Mouse (Mus musculus) heart, embryonic 11.5 days (tissue): Measurements from ENCODE around the gene Tmcc3. TPM values are rescaled to one million over a fixed set of nuclear protein-coding genes. Genes with fewer than 3 reads are reported as not detected.

ENCODE experiments used
- ATAC-seq: fragments of 200-750 bp; cut with Nextera tagmentation; replicated peaks from 2 replicates; pipeline ENCODE4 v1.8.0; 2017; ENCODE audit warnings: moderate library complexity; ENCODE audit not compliant: insufficient number of reproducible peaks, low FRiP score, low TSS enrichment
- H3K27ac ChIP-seq: fragments of 300-500 bp; sonication (generic); 2 replicates; pipeline ENCODE4 v1.5.1; 2014; ENCODE audit warnings: mild to moderate bottlenecking, low read depth, low read length
- H3K27me3 ChIP-seq: fragments of 300-500 bp; sonication (generic); 2 replicates; pipeline ENCODE4 v1.6.1; 2014; ENCODE audit warnings: mild to moderate bottlenecking, low read length, mixed read lengths; ENCODE audit not compliant: control insufficient read depth, insufficient read depth
- H3K36me3 ChIP-seq: fragments of 300-500 bp; sonication (generic); 2 replicates; pipeline ENCODE4 v1.6.1; 2014; ENCODE audit warnings: mild to moderate bottlenecking, low read length, moderate library complexity, mixed read lengths; ENCODE audit not compliant: control insufficient read depth, insufficient read depth
- H3K4me1 ChIP-seq: fragments of 300-500 bp; sonication (generic); 2 replicates; pipeline ENCODE4 v1.6.1; 2014; ENCODE audit warnings: low read length; ENCODE audit not compliant: control insufficient read depth, insufficient read depth
- H3K4me2 ChIP-seq: fragments of 300-500 bp; sonication (generic); 2 replicates; pipeline ENCODE4 v1.6.1; 2014; ENCODE audit warnings: mild to moderate bottlenecking, moderate library complexity
- H3K4me3 ChIP-seq: fragments of 300-500 bp; sonication (generic); 2 replicates; pipeline ENCODE4 v1.5.1; 2014; ENCODE audit warnings: low read depth, low read length
- H3K9ac ChIP-seq: fragments of 300-500 bp; sonication (generic); 2 replicates; pipeline ENCODE4 v1.6.1; 2014; ENCODE audit warnings: mild to moderate bottlenecking, low read depth, low read length, moderate library complexity
- H3K9me3 ChIP-seq: fragments of 300-500 bp; sonication (generic); replicated peaks from 2 replicates; pipeline ENCODE4 v1.6.1; 2016; ENCODE audit warnings: low read length; ENCODE audit not compliant: control insufficient read depth
- WGBS: fragments of 180-500 bp; shearing (Covaris S2); extraction: QIAGEN DNeasy Blood & Tissue Kit; methylation state at CpG from one replicate; pipeline ENCODE4 v1.1.7; 2014; ENCODE audit not compliant: insufficient replicate concordance; 5-methylcytosine and 5-hydroxymethylcytosine counted together
- polyA plus RNA-seq: library from polyadenylated mRNA; unstranded; fragments of >200 nt; fragmentation: Nextera tagmentation; extraction: Ambion mirVana; gene quantifications from 2 replicates; pipeline ENCODE4 v1.2.1, GENCODE M21; 2014

Gene Tmcc3
- polyA plus RNA-seq, 1 experiment from 2014 or later, result 10.9 TPM

DNA sequence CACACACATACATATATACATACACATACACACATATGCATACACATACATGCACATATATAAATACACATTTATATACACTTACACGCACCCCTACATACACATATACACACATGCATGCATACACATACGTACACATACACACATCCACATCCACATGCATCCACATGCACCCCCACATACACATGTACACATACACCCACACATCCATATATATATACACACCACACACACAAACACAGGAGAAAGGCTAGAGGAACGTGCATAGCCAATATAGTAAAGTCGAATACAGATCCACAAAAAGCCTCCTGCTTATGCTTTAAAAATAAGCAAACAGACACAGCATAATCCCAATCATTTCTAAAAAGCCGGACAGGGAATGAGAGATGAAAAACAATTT, 17.3 kb upstream of the Tmcc3 start:
- no peak overlapping the region for H3K9ac ChIP-seq

GRCm38 (mm10) chr10:94294933-94295750, 16.6 kb upstream of the Tmcc3 start:
- no peak overlapping the region for H3K27ac ChIP-seq
- no peak overlapping the region for H3K4me3 ChIP-seq
- H3K36me3 ChIP-seq, result no peaks in the 10 kb centered on the region
- no peak for ATAC-seq
- H3K9me3 ChIP-seq, result no peaks in the 10 kb centered on the region
- WGBS, result 66% methylated on average over 6 of the region's 6 CpGs
- no peaks in the 10 kb centered on the region for H3K4me1 ChIP-seq
- no peak overlapping the region for H3K4me2 ChIP-seq
- H3K9ac ChIP-seq, result no peak overlapping the region
- no peaks in the 10 kb centered on the region for H3K27me3 ChIP-seq

More for the DNA sequence above, 17.3 kb upstream of the Tmcc3 start:
- Histone ChIP-seq H3K36me3 (no peaks in the 10 kb centered on the region), H3K4me3 (no peak overlapping the region), H3K9me3 (no peaks in the 10 kb centered on the region), H3K27me3 (no peaks in the 10 kb centered on the region), H3K4me2 (no peak overlapping the region), H3K27ac (no peak overlapping the region), H3K4me1 (no peaks in the 10 kb centered on the region)
- no peak for ATAC-seq
- 79% methylated on average over 5 of the region's 5 CpGs for WGBS

DNA sequence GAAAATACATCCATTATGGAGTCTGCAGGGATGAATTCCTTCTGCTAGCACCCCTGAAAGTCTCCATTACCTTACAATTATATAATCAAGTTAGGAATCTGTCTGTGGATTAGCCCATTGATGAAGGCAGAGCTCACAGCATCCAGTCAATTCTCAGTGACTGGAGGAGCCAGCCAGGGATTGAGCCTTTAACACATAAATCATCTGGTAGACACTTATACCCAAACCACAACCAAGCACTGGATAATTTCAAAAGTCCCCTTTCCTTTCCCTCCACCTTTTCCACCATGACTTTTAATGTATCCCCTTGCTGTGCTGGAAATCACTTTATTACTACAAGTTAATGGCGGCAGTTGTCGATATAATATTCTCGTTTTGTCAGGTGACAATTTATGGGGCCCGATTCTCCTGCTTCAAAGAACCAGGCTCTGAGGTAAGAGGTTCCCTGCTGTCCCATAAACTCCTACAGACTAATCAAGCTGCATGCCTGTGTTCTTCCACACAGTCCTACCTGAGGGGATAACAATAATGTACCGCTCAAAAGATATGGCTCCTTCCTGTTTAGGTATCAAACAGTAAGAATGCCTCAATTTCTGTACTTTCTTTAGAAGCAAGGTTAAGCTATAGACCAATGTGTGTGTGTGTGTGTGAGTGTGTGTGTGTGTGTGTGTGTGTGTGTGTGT, 15.7 kb upstream of the Tmcc3 start:
- Histone ChIP-seq H3K4me1 (no peaks in the 10 kb centered on the region), H3K4me3 (no peak overlapping the region), H3K9me3 (no peaks in the 10 kb centered on the region), H3K36me3 (no peaks in the 10 kb centered on the region), H3K9ac (no peak overlapping the region), H3K27me3 (no peaks in the 10 kb centered on the region), H3K27ac (no peak overlapping the region), H3K4me2 (no peak overlapping the region)
- no peak for ATAC-seq
- WGBS, result 82% methylated on average over 5 of the region's 5 CpGs

GRCm38 (mm10) chr10:94298471-94298870, 13.3 kb upstream of the Tmcc3 start, which contains the start of gene Gm4792:
Gene Gm4792, minus strand, starts transcription at chr10:94298703.
- H3K9me3 ChIP-seq, result no peaks in the 10 kb centered on the region
- no peak within 1 kb of the TSS for H3K4me2 ChIP-seq
- ATAC-seq, result no peak
- H3K4me3 ChIP-seq, result no peak within 1 kb of the TSS
- whole genome bisulfite sequencing, result 89% methylated on average over 3 of the region's 3 CpGs
- no peak within 1 kb of the TSS for H3K27ac ChIP-seq
- H3K27me3 ChIP-seq, result no peaks in the 10 kb centered on the region
- no peaks in the 10 kb centered on the region for H3K4me1 ChIP-seq
- no peaks in the 10 kb centered on the region for H3K36me3 ChIP-seq
- no peak within 1 kb of the TSS for H3K9ac ChIP-seq

DNA sequence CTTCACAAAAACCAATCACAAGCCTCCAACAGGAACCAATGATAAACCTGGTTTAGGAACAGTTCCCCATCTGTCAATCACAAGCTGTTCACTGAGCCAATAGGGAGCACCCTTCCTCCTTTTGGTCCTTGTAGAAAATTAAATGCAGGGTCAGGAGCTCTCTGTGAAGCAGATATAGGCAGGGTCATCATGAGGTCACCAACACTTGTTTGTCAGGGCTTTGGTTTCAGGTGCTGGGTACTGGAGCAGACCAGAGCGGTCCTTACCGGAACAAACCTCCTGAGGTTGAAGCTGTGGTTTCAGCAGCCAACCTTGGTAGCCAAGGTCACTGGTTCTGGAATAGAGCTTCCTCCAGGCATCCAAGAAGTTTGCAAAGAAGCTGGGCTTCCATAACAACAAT, 12.4 kb upstream of the Tmcc3 start:
- no peaks in the 10 kb centered on the region for H3K9me3 ChIP-seq
- H3K9ac ChIP-seq, result no peak overlapping the region
- no peak overlapping the region for H3K4me2 ChIP-seq
- no peaks in the 10 kb centered on the region for H3K27me3 ChIP-seq
- H3K4me3 ChIP-seq, result no peak overlapping the region
- no peaks in the 10 kb centered on the region for H3K36me3 ChIP-seq
- no peak overlapping the region for H3K27ac ChIP-seq
- no peak for ATAC-seq
- WGBS, result 84% methylated on average over 2 of the region's 2 CpGs
- H3K4me1 ChIP-seq, result no peaks in the 10 kb centered on the region

DNA sequence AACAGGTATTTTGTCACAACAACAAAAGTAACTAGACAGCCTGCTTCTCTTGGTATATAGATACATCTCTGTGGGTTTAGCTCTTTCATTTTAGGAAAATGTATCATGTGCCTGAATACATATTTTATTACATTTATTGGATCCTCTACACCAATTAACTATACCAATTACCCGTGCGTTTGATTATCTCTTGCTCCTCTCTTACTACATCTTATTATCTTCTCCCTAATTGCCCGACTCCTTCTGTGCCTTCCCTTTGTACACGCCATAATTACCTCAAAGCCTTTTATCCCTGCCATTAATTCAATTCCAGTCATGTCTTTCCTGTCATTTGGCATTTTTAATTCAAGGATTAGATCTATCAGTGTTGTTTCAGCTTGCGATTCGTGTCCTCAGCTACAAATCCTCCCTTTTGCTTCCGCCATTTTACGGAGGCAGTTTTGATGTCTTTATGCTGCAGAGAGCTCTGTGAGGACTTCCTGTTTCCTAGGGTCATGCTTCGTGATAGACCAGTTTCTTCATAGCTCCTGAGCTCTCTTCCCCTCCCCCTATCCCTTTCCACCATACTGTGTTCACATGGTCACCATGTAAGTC, 7.6 kb upstream of the Tmcc3 start:
- Histone ChIP-seq H3K4me2 (no peak overlapping the region), H3K4me1 (no peaks in the 10 kb centered on the region), H3K36me3 (no peaks in the 10 kb centered on the region), H3K27ac (no peak overlapping the region), H3K9me3 (no peaks in the 10 kb centered on the region), H3K27me3 (no peaks in the 10 kb centered on the region), H3K4me3 (no peak overlapping the region), H3K9ac (no peak overlapping the region)
- ATAC-seq, result no peak
- WGBS, result 80% methylated on average over 9 of the region's 9 CpGs

- Histone ChIP-seq H3K4me2 (no peak overlapping the region), H3K36me3 (no peaks in the 10 kb centered on the region), H3K9me3 (no peaks in the 10 kb centered on the region), H3K27ac (no peak overlapping the region), H3K4me1 (no peaks in the 10 kb centered on the region), H3K4me3 (no peak overlapping the region), H3K9ac (no peak overlapping the region), H3K27me3 (no peaks in the 10 kb centered on the region)
- ATAC-seq, result no peak
- 57% methylated on average over 5 of the region's 5 CpGs for WGBS
Measured at GRCm38 (mm10) chr10:94305526-94305925, 6.2 kb upstream of the Tmcc3 start.

GRCm38 (mm10) chr10:94310499-94311267, 1.1 kb upstream of the Tmcc3 start:
- Histone ChIP-seq H3K4me2 (no peak overlapping the region), H3K27ac (no peak overlapping the region), H3K27me3 (peaks cover 8% of the 10 kb centered on the region), H3K4me1 (0 out of 2 replicates have a peak, but pooled peaks cover 3% of the 10 kb centered on the region), H3K9me3 (no peaks in the 10 kb centered on the region), H3K9ac (no peak overlapping the region), H3K4me3 (no peak overlapping the region), H3K36me3 (no peaks in the 10 kb centered on the region)
- no peak for ATAC-seq
- WGBS, result 53% methylated on average over 8 of the region's 9 CpGs
